Mouse (Mus musculus): ENCODE measurements around the gene Olfr629. TPM values are rescaled to one million over a fixed set of nuclear protein-coding genes. Genes with fewer than 3 reads are reported as not detected.
A peak's percentile ranks its signal among the peaks of the same experiment; 100 is the strongest.
"Not testable (repeated sequence)": the region's sequence is repeated elsewhere in the genome, so short reads cannot be mapped to it uniquely, and the experiment has no call there.

Olfr629 gene
- not detected for total RNA-seq (2021)
- long read RNA-seq, experiment 1: 0 reads
- long read RNA-seq, experiment 2: 0 reads

DNA sequence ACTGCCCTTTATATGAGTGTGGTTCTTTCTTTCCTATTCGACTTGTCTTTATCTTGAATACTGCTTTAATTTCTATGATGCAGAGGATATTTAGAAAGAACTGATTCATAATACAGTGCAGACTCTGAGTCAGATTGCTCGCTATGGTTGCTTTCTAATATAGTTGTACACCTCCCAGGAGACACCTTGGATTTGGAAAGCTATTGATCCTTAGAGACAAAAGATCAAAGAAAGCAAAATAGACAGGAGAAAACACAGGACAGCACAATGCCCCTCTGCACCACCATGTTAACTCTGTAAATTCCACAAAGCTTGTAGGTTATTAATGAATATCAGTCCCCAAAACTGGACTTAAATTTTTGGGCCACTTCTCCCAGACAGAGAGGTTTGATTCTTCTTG, at the start of gene Olfr629:
TSS of gene Olfr629 (minus strand) at position 101 of the 400 bp plus-strand sequence.
- Histone ChIP-seq H3K27ac (no peak within 1 kb of the TSS), H3K4me3 (no peak within 1 kb of the TSS)
- DNase-seq (ENCODE audit: low spot score in 2 of 2): no peak
- no peak for TF ChIP-seq CTCF (conservative IDR thresholded peaks at IDR 0.05)

DNA sequence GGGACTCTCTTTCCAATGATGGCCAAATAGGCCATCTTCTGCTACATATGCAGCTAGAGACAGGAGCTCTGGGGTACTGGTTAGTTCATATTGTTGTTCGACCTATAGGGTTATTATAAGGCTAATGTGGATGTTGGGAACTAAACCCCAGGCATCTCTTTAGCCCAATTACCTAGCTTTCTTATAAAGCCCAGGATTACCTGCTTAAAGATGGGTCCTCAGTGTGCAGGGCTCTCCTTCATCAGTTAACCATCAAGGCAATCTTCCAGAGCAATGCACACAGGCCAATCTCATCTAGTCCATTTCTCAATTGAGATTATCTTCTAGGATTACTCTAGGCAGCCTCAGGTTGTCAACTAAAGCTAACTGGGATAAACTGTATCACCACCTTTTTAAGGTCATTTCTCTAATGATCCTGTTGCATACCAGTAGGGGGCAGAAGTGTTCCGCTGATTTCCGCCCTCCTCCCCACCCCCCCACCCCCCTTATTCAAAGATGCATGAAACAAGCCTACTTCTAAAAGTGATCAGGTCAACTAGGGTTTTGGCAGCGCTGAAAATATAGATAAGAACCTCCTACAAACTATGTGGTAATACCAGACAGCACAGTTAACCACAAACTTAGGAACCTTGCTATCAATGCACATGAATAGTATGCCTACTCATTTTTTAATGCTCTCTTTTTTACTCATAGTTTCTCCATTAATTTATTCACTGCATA, 48.1 kb upstream of the Olfr629 start:
- DNase-seq (ENCODE audit: low spot score in 2 of 2): no peak
- no peak overlapping the region for H3K27ac ChIP-seq
- peak; percentile 42 for TF ChIP-seq CTCF (conservative IDR thresholded peaks at IDR 0.05)
- no peak overlapping the region for H3K4me3 ChIP-seq

DNA sequence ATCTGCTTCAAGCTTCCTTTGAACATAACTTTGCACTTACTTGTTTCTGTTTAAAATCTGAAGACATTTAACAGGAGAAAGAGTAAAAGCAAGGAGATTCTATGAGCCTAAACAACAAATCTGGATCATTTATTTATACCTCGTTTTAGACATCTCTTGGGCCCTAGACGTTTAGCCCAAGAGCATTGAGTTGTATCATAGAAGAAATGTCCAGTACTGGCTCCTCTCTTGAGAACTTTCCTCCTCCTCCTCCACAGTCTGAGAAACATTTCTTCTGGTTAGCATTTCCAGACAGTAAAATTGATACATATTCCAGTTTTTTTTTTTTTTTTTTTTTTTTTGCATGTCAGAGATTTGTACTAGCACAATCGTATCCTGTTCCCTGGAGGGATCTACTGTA, 47.0 kb upstream of the Olfr629 start, which contains the start of gene Olfr67:
TSS of gene Olfr67 (minus strand) at position 101 of the 400 bp plus-strand sequence.
- H3K4me3 ChIP-seq: no peak within 1 kb of the TSS
- no peak for TF ChIP-seq CTCF (conservative IDR thresholded peaks at IDR 0.05)
- H3K27ac ChIP-seq: no peak within 1 kb of the TSS
- no peak for DNase-seq (ENCODE audit: low spot score in 2 of 2)

GRCm38 (mm10) chr7:103779598-103779997, 34.9 kb upstream of the Olfr629 start, which contains the start of gene Olfr68:
Gene Olfr68 (minus strand): TSS chr7:103779698.
- DNase-seq (ENCODE audit: low spot score in 2 of 2): no peak
- H3K4me3 ChIP-seq: no peak within 1 kb of the TSS
- H3K27ac ChIP-seq: no peak within 1 kb of the TSS
- no peak for TF ChIP-seq CTCF (conservative IDR thresholded peaks at IDR 0.05)

DNA sequence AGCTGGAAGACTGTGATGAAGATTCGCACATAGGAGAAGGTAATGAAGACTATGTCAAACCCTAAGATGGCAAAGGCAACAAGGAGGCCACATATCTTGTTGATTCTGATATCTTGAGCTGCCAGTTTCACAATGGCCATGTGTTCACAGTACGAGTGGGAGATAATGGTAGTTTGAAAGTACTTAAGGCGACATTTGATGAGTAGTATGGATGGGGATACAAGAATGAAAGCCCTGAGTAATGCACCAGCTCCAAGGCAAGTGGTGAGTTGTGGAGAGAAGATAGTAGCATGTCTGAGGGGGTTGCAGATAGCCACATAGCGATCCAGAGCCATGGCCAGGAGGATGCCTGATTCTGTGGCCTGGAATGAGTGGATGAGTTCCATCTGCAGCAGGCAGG, 32.9 kb upstream of the Olfr629 start:
- not testable (repeated sequence) for DNase-seq (ENCODE audit: low spot score in 2 of 2); H3K27ac ChIP-seq; H3K4me3 ChIP-seq

GRCm38 (mm10) chr7:103771494-103771893, 26.8 kb upstream of the Olfr629 start, which contains the start of gene Olfr69:
Gene Olfr69 (minus strand): TSS chr7:103771594.
- no peak for TF ChIP-seq CTCF (conservative IDR thresholded peaks at IDR 0.05)
- H3K27ac ChIP-seq: no peak within 1 kb of the TSS
- DNase-seq (ENCODE audit: low spot score in 2 of 2): no peak
- H3K4me3 ChIP-seq: no peak within 1 kb of the TSS

DNA sequence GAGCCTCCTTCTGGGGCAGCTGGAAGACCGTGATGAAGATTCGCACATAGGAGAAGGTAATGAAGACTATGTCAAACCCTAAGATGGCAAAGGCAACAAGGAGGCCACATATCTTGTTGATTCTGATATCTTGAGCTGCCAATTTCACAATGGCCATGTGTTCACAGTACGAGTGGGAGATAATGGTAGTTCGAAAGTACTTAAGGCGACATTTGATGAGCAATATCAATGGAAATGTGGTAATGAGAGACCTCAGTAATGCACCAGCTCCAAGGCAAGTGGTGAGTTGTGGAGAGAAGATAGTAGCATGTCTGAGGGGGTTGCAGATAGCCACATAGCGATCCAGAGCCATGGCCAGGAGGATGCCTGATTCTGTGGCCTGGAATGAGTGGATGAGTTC, 22.9 kb upstream of the Olfr629 start:
- not testable (repeated sequence) for H3K4me3 ChIP-seq; DNase-seq (ENCODE audit: low spot score in 2 of 2); H3K27ac ChIP-seq

GRCm38 (mm10) chr7:103762212-103762611, 17.5 kb upstream of the Olfr629 start:
- not testable (repeated sequence) for H3K27ac ChIP-seq; H3K4me3 ChIP-seq; DNase-seq (ENCODE audit: low spot score in 2 of 2)

GRCm38 (mm10) chr7:103757233-103757632, 12.5 kb upstream of the Olfr629 start, which contains the start of gene Olfr630:
Gene Olfr630 (minus strand): TSS chr7:103757333.
- no peak within 1 kb of the TSS for H3K4me3 ChIP-seq
- H3K27ac ChIP-seq: no peak within 1 kb of the TSS
- no peak for TF ChIP-seq CTCF (conservative IDR thresholded peaks at IDR 0.05)
- DNase-seq (ENCODE audit: low spot score in 2 of 2): no peak

DNA sequence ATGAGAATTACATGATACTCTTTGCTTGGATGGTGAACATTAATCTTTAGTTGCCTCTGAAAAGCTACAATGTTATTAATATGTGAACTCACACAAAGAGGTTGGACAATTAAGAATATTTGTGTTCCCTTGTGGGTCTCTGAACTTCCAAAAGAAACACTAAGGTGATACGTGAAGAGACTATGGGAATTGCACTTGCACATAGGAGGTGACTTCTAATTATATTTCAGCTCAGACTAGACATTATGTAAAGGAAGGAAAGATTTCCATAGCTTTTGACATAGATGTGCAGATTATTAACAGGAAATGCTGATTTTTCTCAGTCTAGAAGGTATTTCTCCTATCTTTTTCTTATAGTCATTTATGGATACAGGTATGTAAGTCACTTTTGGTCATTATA, 14.7 kb downstream of the Olfr629 start, which contains the start of gene Olfr628:
TSS of gene Olfr628 (plus strand) at position 301 of the 400 bp plus-strand sequence.
- no peak within 1 kb of the TSS for H3K27ac ChIP-seq
- DNase-seq (ENCODE audit: low spot score in 2 of 2): no peak
- no peak within 1 kb of the TSS for H3K4me3 ChIP-seq
- TF ChIP-seq CTCF (conservative IDR thresholded peaks at IDR 0.05): no peak

DNA sequence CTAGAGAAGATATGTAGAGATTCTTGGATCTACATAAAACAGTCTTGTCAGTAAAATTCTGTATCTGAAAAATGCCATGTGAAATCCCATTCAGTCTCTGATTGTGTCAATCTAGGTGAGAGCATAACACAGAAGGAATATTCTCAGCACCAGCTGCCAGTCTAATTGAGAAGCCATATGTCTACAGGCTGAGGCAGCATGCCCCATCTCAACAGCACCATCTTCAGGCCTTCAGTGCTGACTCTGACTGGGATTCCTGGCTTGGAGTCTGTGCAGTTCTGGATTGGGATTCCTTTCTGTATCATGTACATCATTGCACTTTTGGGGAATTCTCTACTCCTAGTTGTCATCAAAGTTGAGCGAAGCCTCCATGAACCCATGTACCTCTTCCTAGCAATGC, 28.3 kb downstream of the Olfr629 start:
- not testable (repeated sequence) for H3K27ac ChIP-seq, H3K4me3 ChIP-seq
- peak; percentile 52 for TF ChIP-seq CTCF (conservative IDR thresholded peaks at IDR 0.05)
- peak; percentile 34 to 47 for DNase-seq (ENCODE audit: low spot score in 2 of 2)

DNA sequence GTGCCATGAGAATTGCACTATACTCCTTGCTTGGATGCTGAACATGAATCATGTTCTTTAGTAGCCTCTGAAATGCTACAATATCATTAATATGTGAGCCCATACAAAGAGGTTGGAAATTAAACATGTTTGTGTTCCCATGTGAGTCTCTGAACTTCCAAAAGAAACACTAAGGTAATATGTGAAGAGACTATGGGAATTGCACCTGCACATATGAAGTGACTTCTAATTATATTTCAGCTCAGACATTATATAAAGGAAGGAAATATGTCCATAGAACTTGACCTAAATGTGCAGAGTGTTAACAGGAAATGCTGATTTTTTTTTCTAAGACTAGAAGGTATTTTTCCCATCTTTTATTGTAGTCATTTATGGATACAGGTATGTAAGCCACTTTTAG, 30.4 kb downstream of the Olfr629 start, which contains the start of gene Olfr243:
TSS of gene Olfr243 (plus strand) at position 301 of the 400 bp plus-strand sequence.
- Histone ChIP-seq H3K27ac (no peak within 1 kb of the TSS), H3K4me3 (no peak within 1 kb of the TSS)
- no peak for DNase-seq (ENCODE audit: low spot score in 2 of 2)
- no peak for TF ChIP-seq CTCF (conservative IDR thresholded peaks at IDR 0.05)

DNA sequence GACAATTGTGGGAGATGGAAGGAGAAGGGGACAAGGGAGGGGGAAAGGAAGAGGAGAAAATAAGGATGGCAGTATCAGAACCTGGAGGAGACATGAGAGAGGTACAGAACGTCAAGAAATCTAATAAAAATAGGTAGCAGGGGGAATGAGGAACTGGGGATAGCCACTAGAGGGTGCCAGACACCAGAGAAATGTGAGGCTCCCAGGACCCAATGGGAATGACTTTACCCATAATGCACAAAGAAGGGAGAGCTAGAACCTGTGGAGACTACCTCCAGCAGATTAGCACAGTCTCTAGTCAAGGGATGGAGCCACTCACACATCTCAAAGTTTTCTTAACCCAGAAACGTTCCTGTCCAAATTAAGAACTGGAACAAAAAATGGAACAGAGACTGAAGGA, 32.7 kb downstream of the Olfr629 start:
- no peak for DNase-seq (ENCODE audit: low spot score in 2 of 2)
- TF ChIP-seq CTCF (conservative IDR thresholded peaks at IDR 0.05): peak; percentile 51
- no peak overlapping the region for H3K4me3 ChIP-seq

GRCm38 (mm10) chr7:103699469-103699868, 45.3 kb downstream of the Olfr629 start:
- no peak for DNase-seq (ENCODE audit: low spot score in 2 of 2)
- TF ChIP-seq CTCF (conservative IDR thresholded peaks at IDR 0.05): no peak
- Histone ChIP-seq H3K27ac (no peak overlapping the region), H3K4me3 (no peak overlapping the region)

More for the DNA sequence above, 32.7 kb downstream of the Olfr629 start:
- no peak overlapping the region for H3K27ac ChIP-seq

Other genes starting within 250 kb of the Olfr629 start
- not detected for gene Olfr609, start 246.9 kb downstream of the Olfr629 start, total RNA-seq (2021)
- not detected for gene Olfr610, start 232.8 kb downstream of the Olfr629 start, total RNA-seq (2021)
- gene Olfr611, start 224.1 kb downstream of the Olfr629 start, total RNA-seq (2021): not detected
- gene Olfr612, start 202.2 kb downstream of the Olfr629 start, total RNA-seq (2021): not detected
- gene Olfr613, start 196.9 kb downstream of the Olfr629 start, total RNA-seq (2021): not detected
- not detected for gene Olfr615, start 188.9 kb downstream of the Olfr629 start, total RNA-seq (2021)
- gene Olfr616, start 175.8 kb downstream of the Olfr629 start, total RNA-seq (2021): not detected
- gene Olfr617, start 171.9 kb downstream of the Olfr629 start, total RNA-seq (2021): not detected
- gene Olfr618, start 154.8 kb downstream of the Olfr629 start, total RNA-seq (2021): not detected
- gene Olfr619, start 144.4 kb downstream of the Olfr629 start, total RNA-seq (2021): not detected
- gene Olfr620, start 132.4 kb downstream of the Olfr629 start, total RNA-seq (2021): not detected
- not detected for gene Olfr622, start 102.2 kb downstream of the Olfr629 start, total RNA-seq (2021)
- not detected for gene Olfr623, start 81.2 kb downstream of the Olfr629 start, total RNA-seq (2021)
- gene Olfr624, start 73.8 kb downstream of the Olfr629 start, total RNA-seq (2021): under 1 TPM in 1 of 2 experiments, not detected in 1; 0.08 TPM
- not detected for gene Olfr625-ps1, start 62.2 kb downstream of the Olfr629 start, total RNA-seq (2021)
- gene Olfr243, start 30.3 kb downstream of the Olfr629 start, total RNA-seq (2021): not detected
- not detected for gene Olfr628, start 14.6 kb downstream of the Olfr629 start, total RNA-seq (2021)
- gene Olfr630, start 12.4 kb upstream of the Olfr629 start, total RNA-seq (2021): not detected
- gene Olfr69, start 26.7 kb upstream of the Olfr629 start, total RNA-seq (2021): not detected
- not detected for gene Olfr68, start 34.8 kb upstream of the Olfr629 start, total RNA-seq (2021)
- not detected for gene Olfr67, start 46.9 kb upstream of the Olfr629 start, total RNA-seq (2021)
- gene Hbb-bt, start 69.1 kb upstream of the Olfr629 start, total RNA-seq (2021): 10 to 100 TPM; 30.9 to 57.0 TPM
- 100 to 1,000 TPM; 322 to 529 TPM for gene Hbb-bs, start 83.2 kb upstream of the Olfr629 start, total RNA-seq (2021)
- not detected for gene Hbb-bh2, start 95.6 kb upstream of the Olfr629 start, total RNA-seq (2021)
- gene Hbb-bh1, start 98.2 kb upstream of the Olfr629 start, total RNA-seq (2021): not detected
- gene Hbb-y, start 108.3 kb upstream of the Olfr629 start, total RNA-seq (2021): not detected
- not detected for gene Olfr66, start 141.3 kb upstream of the Olfr629 start, total RNA-seq (2021)
- not detected for gene Olfr64, start 149.5 kb upstream of the Olfr629 start, total RNA-seq (2021)
- gene Olfr65, start 158.5 kb upstream of the Olfr629 start, total RNA-seq (2021): not detected
- gene Olfr631, start 183.9 kb upstream of the Olfr629 start, total RNA-seq (2021): not detected
- not detected for gene Olfr632, start 189.4 kb upstream of the Olfr629 start, total RNA-seq (2021)
- gene Olfr633, start 199.5 kb upstream of the Olfr629 start, total RNA-seq (2021): not detected
- gene Olfr635, start 226.2 kb upstream of the Olfr629 start, total RNA-seq (2021): under 1 TPM; 0.05 to 0.07 TPM

Measured in layer of hippocampus, adult 2 months (tissue).